Mouse (Mus musculus) G1E (cell line): Measurements from ENCODE around the gene Klhl29.

ENCODE experiments used
- CTCF ChIP-seq: IDR thresholded peaks from 2 replicates; pipeline ENCODE4 v1.5.1; 2012; ENCODE audit warnings: low read depth, low read length, inconsistent platforms, mixed read lengths
- GATA1 ChIP-seq: IDR thresholded peaks from 2 replicates; pipeline ENCODE4 v1.6.1; 2012; ENCODE audit warnings: borderline replicate concordance, low read length, inconsistent platforms, mixed read lengths
- GATA2 ChIP-seq: IDR thresholded peaks from 2 replicates; pipeline ENCODE4 v1.6.1; 2012; ENCODE audit warnings: low read depth, low read length, inconsistent platforms, borderline replicate concordance
- POLR2AphosphoS5 ChIP-seq: IDR thresholded peaks from 2 replicates; pipeline ENCODE4 v1.6.1; 2012; ENCODE audit warnings: low read depth, low read length, inconsistent platforms; ENCODE audit not compliant: insufficient replicate concordance
- TAL1 ChIP-seq: conservative IDR thresholded peaks from 2 replicates; pipeline ENCODE4 v1.6.1; 2012; ENCODE audit warnings: low read depth, low read length, inconsistent platforms, mixed read lengths

- TF ChIP-seq CTCF (no peak), GATA1 (no peak), GATA2 (no peak), TAL1 (no peak), POLR2AphosphoS5 (no peak)
Measured at GRCm38 (mm10) chr12:5267271-5268187, 108.0 kb downstream of the Klhl29 start.
